Mouse (Mus musculus): ENCODE measurements around the gene Borcs8.

DNA sequence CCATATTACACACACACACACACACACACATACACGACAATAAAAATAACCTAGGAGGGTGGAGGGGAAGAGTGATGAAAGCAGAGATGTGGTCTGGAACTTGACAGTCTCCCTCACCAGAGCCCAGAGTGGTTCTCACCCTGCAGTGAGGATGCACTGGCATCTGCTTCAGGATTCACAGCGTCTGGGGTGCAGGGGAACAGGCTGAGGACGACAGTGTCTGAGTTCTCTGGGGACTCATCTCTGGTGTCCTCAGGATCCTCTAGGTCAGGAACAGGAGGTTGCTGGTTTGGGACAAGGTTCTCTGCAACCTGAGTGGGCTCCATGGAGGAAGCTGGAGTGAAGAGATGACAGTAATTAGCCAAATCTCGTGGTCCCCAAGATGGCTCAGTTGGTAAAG, 1.4 kb upstream of the Borcs8 start:
- TF ChIP-seq FLI1 (IDR thresholded peaks at IDR 0.05; ENCODE audit: low read length) = no peak
- TF ChIP-seq GATA1 (IDR thresholded peaks at IDR 0.05; ENCODE audit: borderline replicate concordance, low read length) = no peak

Data from megakaryocyte, embryonic 14.5 days (primary cell).